Mouse (Mus musculus): ENCODE data around the gene Trib2. TPM values are rescaled to one million over a fixed set of nuclear protein-coding genes. Genes with fewer than 3 reads are reported as not detected.
A peak's percentile ranks its signal among the peaks of the same experiment; 100 is the strongest.

Gene Trib2
- polyA plus RNA-seq, 1 experiment from 2014 or later, result 62.0 TPM

DNA sequence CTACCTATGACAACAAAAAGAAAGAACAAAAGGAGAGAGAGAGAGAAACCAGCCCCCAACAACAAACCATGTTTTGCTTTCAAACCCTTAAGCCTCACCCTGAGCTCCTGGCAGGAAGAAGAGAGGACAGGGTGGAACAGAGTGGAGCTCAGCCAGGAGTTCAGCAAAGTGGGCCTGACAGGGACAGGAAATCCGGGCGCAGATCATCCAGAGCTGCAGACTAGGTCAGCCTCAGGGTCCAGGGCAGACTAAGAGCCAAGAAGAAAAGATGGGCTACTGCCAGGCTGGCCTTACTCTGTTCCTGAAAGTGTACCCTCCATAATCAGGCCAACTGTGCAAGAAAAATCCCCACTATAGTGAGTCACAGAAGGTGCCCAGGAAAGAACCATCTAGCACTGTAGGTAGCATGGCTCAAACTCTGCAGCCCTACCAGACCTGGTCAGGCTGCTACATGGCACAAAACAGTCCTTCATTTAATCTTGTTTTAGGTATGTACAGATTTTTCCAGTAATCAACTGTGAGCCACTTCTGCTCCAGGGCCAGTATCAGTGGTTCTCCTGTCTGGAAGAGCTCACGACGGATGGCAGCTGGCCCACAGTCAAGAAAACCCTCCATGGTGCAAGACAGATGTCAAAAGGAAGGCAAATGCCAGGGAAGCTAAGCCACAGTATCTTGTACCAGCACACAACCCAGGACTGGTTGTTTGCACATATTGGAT, 16.4 kb downstream of the Trib2 start:
- H3K9me3 ChIP-seq (ENCODE audit: control insufficient read depth, low read length), result no peaks in the 10 kb centered on the region
- ATAC-seq (ENCODE audit: low read depth), result no peak
- peaks cover 27% of the 10 kb centered on the region for H3K4me1 ChIP-seq (ENCODE audit: control insufficient read depth, insufficient read depth, low read length)
- H3K36me3 ChIP-seq (ENCODE audit: control insufficient read depth, insufficient read depth, low read length), result peaks cover 94% of the 10 kb centered on the region
- no peak overlapping the region for H3K27ac ChIP-seq (replicated peaks; ENCODE audit: low read depth, low read length)
- DNase-seq (ENCODE audit: low spot score), result no peak
- WGBS, result 64% methylated on average over 4 of the region's 4 CpGs
- no peaks in the 10 kb centered on the region for H3K27me3 ChIP-seq (replicated peaks; ENCODE audit: control insufficient read depth, insufficient read depth, low read length)
- no peak overlapping the region for H3K9ac ChIP-seq (ENCODE audit: low read depth, low read length)
- H3K4me2 ChIP-seq (ENCODE audit: low read depth, low read length), result no peak overlapping the region
- H3K4me3 ChIP-seq (ENCODE audit: low read depth, low read length), result no peak overlapping the region

DNA sequence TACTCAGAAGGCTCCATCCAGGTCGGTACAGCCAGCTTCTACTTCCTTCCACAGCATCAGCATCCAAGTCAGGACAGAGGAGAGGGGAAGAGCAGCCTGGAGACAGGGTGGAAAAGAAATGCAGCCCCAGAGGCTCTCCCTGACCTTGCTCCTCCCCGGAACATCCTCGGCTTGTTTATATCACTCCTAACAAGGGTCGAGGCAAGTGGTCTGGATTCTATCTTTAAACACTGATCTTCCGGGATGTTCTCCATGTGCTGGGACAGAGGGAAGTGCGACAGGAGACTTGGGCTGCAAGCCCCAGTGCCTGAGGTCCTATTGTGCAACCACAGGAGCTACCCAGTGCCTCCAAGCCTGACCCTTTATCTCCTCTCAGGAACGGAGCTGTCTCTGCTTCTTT, 18.7 kb downstream of the Trib2 start:
- DNase-seq (ENCODE audit: low spot score) (no peak), ATAC-seq (ENCODE audit: low read depth) (no peak)
- WGBS, result 49% methylated on average over 7 of the region's 7 CpGs
- Histone ChIP-seq H3K4me1 (ENCODE audit: control insufficient read depth, insufficient read depth, low read length) (peaks cover 16% of the 10 kb centered on the region), H3K9me3 (ENCODE audit: control insufficient read depth, low read length) (no peaks in the 10 kb centered on the region), H3K4me2 (ENCODE audit: low read depth, low read length) (no peak overlapping the region), H3K36me3 (ENCODE audit: control insufficient read depth, insufficient read depth, low read length) (peaks cover 93% of the 10 kb centered on the region), H3K27ac (replicated peaks; ENCODE audit: low read depth, low read length) (no peak overlapping the region), H3K4me3 (ENCODE audit: low read depth, low read length) (no peak overlapping the region), H3K9ac (ENCODE audit: low read depth, low read length) (no peak overlapping the region), H3K27me3 (replicated peaks; ENCODE audit: control insufficient read depth, insufficient read depth, low read length) (no peaks in the 10 kb centered on the region)

GRCm38 (mm10) chr12:15795886-15796285, 20.8 kb downstream of the Trib2 start:
- DNase-seq (ENCODE audit: low spot score) (no peak), ATAC-seq (ENCODE audit: low read depth) (no peak)
- Histone ChIP-seq H3K27me3 (replicated peaks; ENCODE audit: control insufficient read depth, insufficient read depth, low read length) (no peaks in the 10 kb centered on the region), H3K36me3 (ENCODE audit: control insufficient read depth, insufficient read depth, low read length) (peaks cover 94% of the 10 kb centered on the region), H3K27ac (replicated peaks; ENCODE audit: low read depth, low read length) (no peak overlapping the region), H3K4me3 (ENCODE audit: low read depth, low read length) (no peak overlapping the region), H3K4me1 (ENCODE audit: control insufficient read depth, insufficient read depth, low read length) (0 out of 2 replicates have a peak, but pooled peaks cover under 1% of the 10 kb centered on the region), H3K9me3 (ENCODE audit: control insufficient read depth, low read length) (no peaks in the 10 kb centered on the region), H3K9ac (ENCODE audit: low read depth, low read length) (no peak overlapping the region), H3K4me2 (ENCODE audit: low read depth, low read length) (no peak overlapping the region)
- WGBS, result 74% methylated on average over 3 of the region's 3 CpGs

GRCm38 (mm10) chr12:15793336-15793735, 23.4 kb downstream of the Trib2 start:
- Histone ChIP-seq H3K9ac (ENCODE audit: low read depth, low read length) (no peak overlapping the region), H3K4me3 (ENCODE audit: low read depth, low read length) (no peak overlapping the region), H3K9me3 (ENCODE audit: control insufficient read depth, low read length) (no peaks in the 10 kb centered on the region), H3K27ac (replicated peaks; ENCODE audit: low read depth, low read length) (no peak overlapping the region), H3K36me3 (ENCODE audit: control insufficient read depth, insufficient read depth, low read length) (peaks cover 70% of the 10 kb centered on the region), H3K4me1 (ENCODE audit: control insufficient read depth, insufficient read depth, low read length) (no peaks in the 10 kb centered on the region), H3K27me3 (replicated peaks; ENCODE audit: control insufficient read depth, insufficient read depth, low read length) (no peaks in the 10 kb centered on the region), H3K4me2 (ENCODE audit: low read depth, low read length) (no peak overlapping the region)
- DNase-seq (ENCODE audit: low spot score) (no peak), ATAC-seq (ENCODE audit: low read depth) (no peak)
- 88% methylated on average over 8 of the region's 8 CpGs for WGBS

- H3K4me2 ChIP-seq (ENCODE audit: low read depth, low read length), result no peak overlapping the region
- ATAC-seq (ENCODE audit: low read depth) (no peak), DNase-seq (ENCODE audit: low spot score) (no peak)
- WGBS, result 58% methylated on average over 2 of the region's 2 CpGs
- peaks cover 44% of the 10 kb centered on the region for H3K36me3 ChIP-seq (ENCODE audit: control insufficient read depth, insufficient read depth, low read length)
- no peak overlapping the region for H3K27ac ChIP-seq (replicated peaks; ENCODE audit: low read depth, low read length)
- no peak overlapping the region for H3K4me3 ChIP-seq (ENCODE audit: low read depth, low read length)
- H3K9ac ChIP-seq (ENCODE audit: low read depth, low read length), result no peak overlapping the region
- H3K27me3 ChIP-seq (replicated peaks; ENCODE audit: control insufficient read depth, insufficient read depth, low read length), result no peaks in the 10 kb centered on the region
- H3K9me3 ChIP-seq (ENCODE audit: control insufficient read depth, low read length), result no peaks in the 10 kb centered on the region
- H3K4me1 ChIP-seq (ENCODE audit: control insufficient read depth, insufficient read depth, low read length), result no peaks in the 10 kb centered on the region
These were observed 26.5 kb downstream of the Trib2 start for GRCm38 (mm10) chr12:15790181-15790580.

GRCm38 (mm10) chr12:15777047-15777446, 39.7 kb downstream of the Trib2 start:
- no peak overlapping the region for H3K9ac ChIP-seq (ENCODE audit: low read depth, low read length)
- H3K27me3 ChIP-seq (replicated peaks; ENCODE audit: control insufficient read depth, insufficient read depth, low read length), result no peaks in the 10 kb centered on the region
- no peaks in the 10 kb centered on the region for H3K4me1 ChIP-seq (ENCODE audit: control insufficient read depth, insufficient read depth, low read length)
- DNase-seq (ENCODE audit: low spot score), result no peak
- 0 out of 2 replicates have a peak, but pooled peaks cover 3% of the 10 kb centered on the region for H3K9me3 ChIP-seq (ENCODE audit: control insufficient read depth, low read length)
- H3K27ac ChIP-seq (replicated peaks; ENCODE audit: low read depth, low read length), result no peak overlapping the region
- no peak overlapping the region for H3K4me3 ChIP-seq (ENCODE audit: low read depth, low read length)
- H3K4me2 ChIP-seq (ENCODE audit: low read depth, low read length), result no peak overlapping the region
- no peak for ATAC-seq (ENCODE audit: low read depth)
- H3K36me3 ChIP-seq (ENCODE audit: control insufficient read depth, insufficient read depth, low read length), result no peaks in the 10 kb centered on the region

DNA sequence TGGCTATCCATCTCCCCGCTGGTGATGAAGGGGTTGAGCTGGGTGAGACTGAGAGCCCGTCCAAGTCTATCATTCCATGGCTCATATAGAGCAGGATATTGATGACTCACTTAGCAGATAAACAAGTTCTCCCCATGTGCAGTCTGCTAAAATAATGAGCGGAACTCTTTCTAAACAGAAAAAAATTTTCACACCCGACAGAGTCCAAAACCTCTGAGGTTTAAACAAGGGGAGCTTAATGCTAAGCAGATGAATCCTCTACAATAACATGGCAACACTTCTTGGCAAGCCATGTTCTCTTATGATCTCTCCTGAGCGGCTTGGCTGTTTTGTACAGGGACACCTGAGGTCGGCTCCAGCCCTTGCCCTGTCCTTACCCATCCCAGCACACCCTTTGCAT, 45.0 kb downstream of the Trib2 start:
- no peaks in the 10 kb centered on the region for H3K27me3 ChIP-seq (replicated peaks; ENCODE audit: control insufficient read depth, insufficient read depth, low read length)
- H3K9ac ChIP-seq (ENCODE audit: low read depth, low read length), result no peak overlapping the region
- H3K36me3 ChIP-seq (ENCODE audit: control insufficient read depth, insufficient read depth, low read length), result no peaks in the 10 kb centered on the region
- H3K9me3 ChIP-seq (ENCODE audit: control insufficient read depth, low read length), result no peaks in the 10 kb centered on the region
- DNase-seq (ENCODE audit: low spot score) (peak; percentile 28), ATAC-seq (ENCODE audit: low read depth) (no peak)
- no peak overlapping the region for H3K4me2 ChIP-seq (ENCODE audit: low read depth, low read length)
- H3K4me1 ChIP-seq (ENCODE audit: control insufficient read depth, insufficient read depth, low read length), result no peaks in the 10 kb centered on the region
- 65% methylated on average over 6 of the region's 6 CpGs for WGBS
- no peak overlapping the region for H3K4me3 ChIP-seq (ENCODE audit: low read depth, low read length)
- no peak overlapping the region for H3K27ac ChIP-seq (replicated peaks; ENCODE audit: low read depth, low read length)

- H3K27ac ChIP-seq (replicated peaks; ENCODE audit: low read depth, low read length), result no peak overlapping the region
- no peak overlapping the region for H3K9ac ChIP-seq (ENCODE audit: low read depth, low read length)
- H3K36me3 ChIP-seq (ENCODE audit: control insufficient read depth, insufficient read depth, low read length), result no peaks in the 10 kb centered on the region
- ATAC-seq (ENCODE audit: low read depth) (no peak), DNase-seq (ENCODE audit: low spot score) (no peak)
- H3K4me3 ChIP-seq (ENCODE audit: low read depth, low read length), result no peak overlapping the region
- WGBS, result 83% methylated on average over 3 of the region's 3 CpGs
- H3K4me1 ChIP-seq (ENCODE audit: control insufficient read depth, insufficient read depth, low read length), result no peaks in the 10 kb centered on the region
- no peak overlapping the region for H3K4me2 ChIP-seq (ENCODE audit: low read depth, low read length)
- H3K9me3 ChIP-seq (ENCODE audit: control insufficient read depth, low read length), result no peaks in the 10 kb centered on the region
- no peaks in the 10 kb centered on the region for H3K27me3 ChIP-seq (replicated peaks; ENCODE audit: control insufficient read depth, insufficient read depth, low read length)
These were observed 48.2 kb downstream of the Trib2 start for GRCm38 (mm10) chr12:15768536-15768935.

DNA sequence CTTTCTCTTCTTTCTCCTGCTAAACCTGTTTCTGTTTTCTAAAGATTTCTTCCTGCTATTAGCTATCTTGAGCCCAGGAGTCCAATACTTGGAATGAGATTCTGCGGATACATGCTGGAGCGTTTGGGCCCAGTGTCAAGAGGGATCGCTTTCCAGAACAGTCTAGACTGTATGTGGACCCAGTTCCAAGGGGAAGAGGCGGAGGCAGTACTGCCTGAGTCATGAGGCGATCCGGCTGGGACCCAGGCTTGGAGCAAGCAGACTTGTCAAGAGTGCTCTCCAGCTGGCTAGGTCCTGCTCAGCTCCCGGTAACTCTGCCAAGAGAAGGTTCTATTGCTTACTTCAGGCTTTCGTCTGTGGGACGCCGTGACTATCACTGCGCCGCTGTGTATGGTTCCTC, 50.7 kb downstream of the Trib2 start:
- 76% methylated on average over 12 of the region's 12 CpGs for WGBS
- H3K27ac ChIP-seq (replicated peaks; ENCODE audit: low read depth, low read length), result no peak overlapping the region
- ATAC-seq (ENCODE audit: low read depth) (no peak), DNase-seq (ENCODE audit: low spot score) (peak; percentile 64)
- no peak overlapping the region for H3K4me2 ChIP-seq (ENCODE audit: low read depth, low read length)
- no peak overlapping the region for H3K4me3 ChIP-seq (ENCODE audit: low read depth, low read length)
- H3K36me3 ChIP-seq (ENCODE audit: control insufficient read depth, insufficient read depth, low read length), result no peaks in the 10 kb centered on the region
- H3K27me3 ChIP-seq (replicated peaks; ENCODE audit: control insufficient read depth, insufficient read depth, low read length), result no peaks in the 10 kb centered on the region
- no peaks in the 10 kb centered on the region for H3K9me3 ChIP-seq (ENCODE audit: control insufficient read depth, low read length)
- H3K9ac ChIP-seq (ENCODE audit: low read depth, low read length), result no peak overlapping the region
- no peaks in the 10 kb centered on the region for H3K4me1 ChIP-seq (ENCODE audit: control insufficient read depth, insufficient read depth, low read length)
